Mouse (Mus musculus) urinary bladder, postnatal 36 days (tissue): Measurements from ENCODE around the gene Cachd1.

Experiments
- DNase-seq, 2 experiments: peaks; one replicate each; pipeline ENCODE4 v3.0.0; 2022; ENCODE audit warnings: low spot score in 2 of 2, mixed read lengths in 1 of 2

Gene Cachd1

GRCm38 (mm10) chr4:100990996-100991395, 214.5 kb downstream of the Cachd1 start:
- peak in 1 of 2 experiments; percentile 39 for DNase-seq

- no peak for DNase-seq
Observed at GRCm38 (mm10) chr4:100992086-100992485, 215.6 kb downstream of the Cachd1 start.

GRCm38 (mm10) chr4:100994442-100995255, 218.2 kb downstream of the Cachd1 start:
- no peak for DNase-seq

GRCm38 (mm10) chr4:100995617-100996016, 219.1 kb downstream of the Cachd1 start:
- DNase-seq = no peak

- DNase-seq = no peak
Observed at GRCm38 (mm10) chr4:100996060-100996651, 219.7 kb downstream of the Cachd1 start.

- peak; percentile 34 to 44 for DNase-seq
Observed at GRCm38 (mm10) chr4:100998145-100998544, 221.7 kb downstream of the Cachd1 start.

GRCm38 (mm10) chr4:100998906-100999305, 222.4 kb downstream of the Cachd1 start:
- no peak for DNase-seq

GRCm38 (mm10) chr4:101000622-101001021, 224.1 kb downstream of the Cachd1 start:
- DNase-seq = no peak

- no peak for DNase-seq
Observed at GRCm38 (mm10) chr4:101001073-101001472, 224.6 kb downstream of the Cachd1 start.

GRCm38 (mm10) chr4:101002961-101003360, 226.5 kb downstream of the Cachd1 start:
- no peak for DNase-seq

GRCm38 (mm10) chr4:101008362-101008769, 231.9 kb downstream of the Cachd1 start:
- DNase-seq = no peak

- DNase-seq = no peak
Observed at GRCm38 (mm10) chr4:101009092-101009491, 232.6 kb downstream of the Cachd1 start.

GRCm38 (mm10) chr4:101017806-101018205, 241.3 kb downstream of the Cachd1 start:
- DNase-seq = no peak

- DNase-seq = no peak
Observed at GRCm38 (mm10) chr4:101020596-101020995, 244.1 kb downstream of the Cachd1 start, which contains the start of gene Gm10577. Gene Gm10577 (minus strand): TSS chr4:101020696.

GRCm38 (mm10) chr4:101026566-101026965, 250.1 kb downstream of the Cachd1 start:
- DNase-seq = no peak

- DNase-seq = no peak
Observed at GRCm38 (mm10) chr4:101026995-101027394, 250.5 kb downstream of the Cachd1 start.

GRCm38 (mm10) chr4:101027852-101028411, 251.5 kb downstream of the Cachd1 start:
- no peak for DNase-seq

GRCm38 (mm10) chr4:101033047-101033446, 256.6 kb downstream of the Cachd1 start:
- DNase-seq = no peak

- DNase-seq = no peak
Observed at GRCm38 (mm10) chr4:101035131-101035530, 258.7 kb downstream of the Cachd1 start.

GRCm38 (mm10) chr4:101037156-101037555, 260.7 kb downstream of the Cachd1 start:
- DNase-seq = no peak

GRCm38 (mm10) chr4:101043691-101044090, 267.2 kb downstream of the Cachd1 start:
- DNase-seq = no peak

GRCm38 (mm10) chr4:101044149-101044548, 267.7 kb downstream of the Cachd1 start:
- no peak for DNase-seq

- DNase-seq = no peak
Observed at GRCm38 (mm10) chr4:101046576-101046975, 270.1 kb downstream of the Cachd1 start.
